Mouse (Mus musculus): ENCODE data around the gene Smg5. TPM values are rescaled to one million over a fixed set of nuclear protein-coding genes. Genes with fewer than 3 reads are reported as not detected.
"Not testable (repeated sequence)": the region's sequence is repeated elsewhere in the genome, so short reads cannot be mapped to it uniquely, and the experiment has no call there.

The Smg5 gene
- 10 to 100 TPM; 48.2 to 66.6 (median 55.9) TPM for total RNA-seq (2022)

DNA sequence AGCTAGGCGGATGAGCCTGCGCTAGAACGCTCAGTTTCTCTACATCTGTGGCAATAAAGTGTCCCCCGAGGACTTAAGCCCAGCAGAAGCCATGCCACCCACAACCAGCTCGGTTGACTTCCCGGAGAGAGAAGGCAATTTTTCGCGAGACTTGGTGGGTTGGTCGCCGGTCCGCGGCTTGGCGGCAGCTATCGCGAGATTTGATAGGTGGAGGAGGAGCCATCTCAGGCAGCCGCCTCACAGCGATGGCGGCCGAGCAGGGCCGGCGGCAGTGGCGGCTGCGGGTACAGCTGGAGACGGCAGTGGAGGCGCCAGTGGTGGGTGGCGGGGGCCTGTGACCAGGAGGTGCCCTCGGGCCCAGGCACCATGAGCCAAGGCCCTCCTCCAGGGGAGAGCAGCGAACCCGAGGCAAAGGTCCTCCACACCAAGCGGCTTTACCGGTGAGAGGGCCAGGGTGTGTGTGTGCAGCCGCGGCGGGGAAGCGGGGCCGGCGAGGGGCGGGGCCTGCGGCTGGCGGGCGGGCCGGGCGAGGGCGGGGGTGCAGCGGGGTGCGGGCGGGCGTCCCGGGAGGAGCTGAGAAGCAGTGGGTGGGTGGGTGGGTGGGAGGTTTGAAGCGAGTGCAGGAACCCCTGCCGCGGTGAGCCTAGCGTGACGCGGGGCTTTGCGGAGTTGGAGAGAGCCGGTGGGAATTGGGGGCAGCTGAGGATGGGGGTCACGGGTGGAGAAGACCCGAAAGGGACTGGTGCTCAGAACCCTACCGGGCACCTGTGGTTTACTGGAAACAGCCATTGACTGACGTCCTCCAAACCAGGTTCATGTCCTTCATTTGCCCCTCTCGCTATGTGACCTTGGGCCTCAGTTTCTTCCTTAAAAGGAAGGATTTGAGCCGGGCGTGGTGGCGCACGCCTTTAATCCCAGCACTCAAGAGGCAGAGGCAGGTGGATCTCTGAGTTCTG, at the start of gene Smg5, which contains the start of gene Tmem79:
Gene Smg5, plus strand, starts transcription at position 203 of the 956 bp plus-strand sequence.
Gene Tmem79, minus strand, starts transcription at position 91 of the 956 bp plus-strand sequence.
- DNase-seq: peak; percentile 95

DNA sequence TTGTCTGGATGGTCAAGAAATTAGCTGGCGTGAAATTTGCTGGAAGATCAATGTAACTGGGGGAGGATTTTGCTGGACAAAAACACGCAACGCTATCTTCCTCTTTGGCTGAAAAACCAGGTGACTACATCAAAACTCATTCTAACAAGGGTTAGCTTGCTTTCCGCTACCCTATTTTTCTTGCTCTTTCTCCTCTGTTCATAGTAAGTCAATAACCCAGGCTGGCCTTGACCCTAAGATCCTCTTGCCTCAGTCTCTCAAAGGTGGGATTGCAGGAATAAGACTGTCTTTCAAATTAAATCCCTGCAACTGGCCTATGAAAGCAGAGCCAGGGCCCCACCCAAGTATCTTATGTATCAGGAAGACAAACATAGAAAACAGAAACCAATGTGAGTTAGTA, 49.0 kb upstream of the Smg5 start, which contains the start of gene Gm38392:
Gene Gm38392, minus strand, starts transcription at position 101 of the 400 bp plus-strand sequence.
- no peak for DNase-seq

DNA sequence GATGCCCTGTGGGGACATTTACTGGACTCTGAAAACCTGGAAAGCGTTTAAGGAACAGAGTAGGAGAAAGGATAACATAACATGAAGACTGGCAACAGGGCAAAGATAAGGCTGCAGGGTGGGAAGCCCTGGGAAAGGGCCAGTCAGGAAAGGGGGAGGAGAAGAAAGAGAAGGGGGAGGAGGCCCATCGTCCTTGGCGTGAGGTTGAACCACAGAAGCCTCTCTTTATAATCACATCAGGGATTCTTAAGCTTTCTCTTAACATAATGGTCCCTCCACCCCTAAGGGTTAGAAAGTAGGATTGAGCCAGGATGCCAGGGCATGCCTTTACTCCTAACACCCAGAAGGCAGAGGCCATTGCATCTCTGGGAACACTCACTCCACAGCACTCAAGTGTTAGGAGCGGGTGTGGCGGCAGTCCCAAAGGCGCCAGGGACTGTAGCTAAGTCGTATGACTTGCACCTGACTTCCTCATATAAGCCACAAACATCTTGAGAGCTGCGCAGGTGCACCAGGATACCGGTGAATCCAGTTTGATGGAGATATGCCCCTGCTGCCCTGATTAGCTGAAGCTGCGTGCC, 47.8 kb upstream of the Smg5 start:
- DNase-seq: not testable (repeated sequence)

DNA sequence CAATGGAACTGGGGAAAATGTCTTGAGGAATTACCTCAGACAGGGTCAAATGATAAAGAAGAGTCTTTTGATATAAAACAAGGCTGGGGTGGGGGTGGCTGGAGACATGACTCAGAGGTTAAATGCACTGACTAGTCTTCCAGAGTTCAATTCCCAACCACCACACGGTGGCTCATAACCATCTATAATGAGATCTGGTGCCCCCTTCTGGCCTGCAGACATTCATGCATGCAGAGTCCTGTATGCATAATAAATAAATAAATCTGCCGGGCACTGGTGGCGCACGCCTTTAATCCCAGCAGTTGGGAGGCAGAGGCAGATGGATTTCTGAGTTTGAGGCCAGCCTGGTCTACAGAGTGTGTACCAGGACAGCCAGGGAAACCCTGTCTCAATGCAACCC, 44.1 kb upstream of the Smg5 start:
- peak; percentile 25 for DNase-seq

DNA sequence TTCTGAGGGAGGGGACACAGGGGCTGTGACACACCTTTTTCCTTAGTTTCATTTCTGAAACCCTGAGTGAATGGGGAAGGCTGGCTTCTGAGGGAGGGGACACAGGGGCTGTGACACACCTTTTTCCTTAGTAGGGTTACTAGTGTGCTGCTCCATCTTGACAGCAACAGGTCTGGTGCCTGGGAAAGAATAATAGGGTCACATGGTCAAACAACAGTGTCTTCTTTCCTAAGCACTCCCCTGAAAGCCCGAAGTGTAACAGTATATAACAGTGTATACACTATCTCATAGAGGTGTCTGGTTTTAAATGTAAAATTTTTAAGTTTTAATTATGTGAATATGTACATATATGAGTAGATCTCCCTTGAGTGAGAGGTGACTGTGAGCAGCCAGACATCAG, 40.8 kb upstream of the Smg5 start:
- DNase-seq: not testable (repeated sequence)

DNA sequence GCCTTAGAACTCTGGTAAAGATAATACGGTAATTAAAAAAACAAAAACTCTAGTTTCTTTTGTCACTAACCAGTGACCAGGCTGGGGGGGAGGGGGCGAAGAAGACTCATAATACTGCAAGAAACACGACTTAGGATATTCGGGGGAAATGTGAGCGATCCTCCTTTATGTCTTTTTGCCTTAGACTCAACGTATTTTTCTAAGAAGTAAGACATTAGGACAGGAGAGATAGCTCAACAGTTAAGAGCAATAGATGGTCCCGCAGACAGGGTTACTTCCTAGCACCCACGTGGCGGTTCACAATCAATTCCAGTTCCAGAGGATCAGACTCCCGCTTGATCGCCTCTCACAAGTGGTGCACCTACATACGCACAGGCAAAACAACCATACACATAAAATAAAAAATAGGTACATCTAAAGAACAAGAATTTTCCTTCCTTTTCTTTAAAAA, 39.9 kb upstream of the Smg5 start:
- no peak for DNase-seq

DNA sequence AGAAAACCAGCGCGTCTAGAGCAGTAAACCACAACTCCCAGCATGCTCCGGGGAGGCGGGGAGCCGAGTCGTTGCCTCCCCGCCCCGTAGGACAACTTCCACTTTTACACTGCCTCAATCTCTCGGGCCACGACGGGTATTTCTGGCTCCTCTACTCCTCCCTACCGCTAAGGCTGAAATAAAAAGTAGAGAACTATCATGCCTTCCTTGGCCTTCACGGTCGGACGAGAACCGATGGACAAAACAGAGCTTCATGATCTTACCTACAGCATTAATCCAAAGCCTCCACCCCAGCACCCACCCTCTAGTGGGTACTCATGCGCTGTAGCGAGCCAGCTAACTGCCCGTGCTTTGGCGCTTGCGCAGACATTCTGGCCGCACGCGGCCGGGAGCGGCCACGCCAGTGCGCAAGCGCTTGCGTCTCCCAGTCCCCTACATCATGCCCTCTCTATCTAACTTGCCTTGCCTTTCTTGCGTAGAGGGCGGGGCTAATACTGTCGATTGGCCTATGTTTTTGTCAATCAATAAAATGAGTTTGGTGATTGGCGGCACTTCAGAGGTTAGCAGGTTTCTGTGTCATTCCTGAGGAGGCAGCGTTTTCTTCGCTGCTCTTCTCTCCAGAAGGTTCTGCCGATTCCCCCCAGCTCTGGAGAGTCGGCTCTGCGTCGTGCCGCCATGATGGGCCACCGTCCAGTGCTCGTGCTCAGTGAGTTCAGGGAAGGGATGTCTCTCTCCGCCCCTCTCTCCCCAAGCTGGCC, 39.3 kb upstream of the Smg5 start, which contains the start of the genes Tsacc and Cct3:
Gene Tsacc, minus strand, starts transcription at position 439 of the 758 bp plus-strand sequence.
Gene Cct3, plus strand, starts transcription at position 556 of the 758 bp plus-strand sequence.
- peak; percentile 95 for DNase-seq

DNA sequence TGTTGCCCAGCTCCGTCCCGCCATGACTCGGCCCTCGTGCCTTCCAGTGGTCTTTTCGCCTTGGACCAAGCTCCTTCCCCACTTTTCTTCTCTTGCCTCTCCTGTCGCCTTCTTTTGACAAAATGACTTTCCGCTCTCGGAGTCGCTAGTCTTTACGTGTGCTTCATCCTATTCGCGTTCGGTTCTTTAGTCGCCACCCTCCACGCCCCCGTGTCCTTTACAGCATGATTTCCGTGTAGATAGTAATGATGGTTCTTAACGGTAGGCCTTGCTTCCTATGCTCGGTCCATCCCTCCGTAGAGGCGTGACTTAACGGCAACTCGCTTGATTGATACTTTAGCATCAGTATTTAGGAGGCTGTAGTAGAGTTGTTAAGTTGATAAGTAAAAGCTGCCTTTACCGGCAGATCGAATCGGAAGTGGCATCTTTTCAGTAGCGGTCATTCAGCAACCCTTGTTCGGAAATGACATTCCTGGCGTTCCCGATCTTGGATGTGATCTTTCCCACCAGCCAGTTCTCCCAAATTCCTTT, 38.7 kb upstream of the Smg5 start:
- DNase-seq: no peak

DNA sequence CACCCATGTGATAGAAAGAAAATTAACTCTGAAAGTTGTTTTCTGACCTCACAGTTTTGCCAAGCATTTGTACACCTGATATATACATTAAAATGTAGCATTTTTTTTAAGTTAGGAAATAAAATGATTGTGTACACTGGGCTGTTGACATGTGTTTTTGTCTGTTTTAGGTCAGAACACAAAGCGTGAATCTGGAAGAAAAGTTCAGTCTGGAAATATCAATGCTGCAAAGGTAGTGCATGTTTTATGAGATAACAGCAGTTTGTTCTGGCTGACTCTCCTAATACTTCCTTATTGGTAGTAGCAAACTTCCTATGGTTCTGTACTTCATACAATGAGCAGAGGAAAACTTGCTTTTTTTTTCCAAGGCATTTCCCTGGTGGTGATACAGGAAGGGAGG, 36.9 kb upstream of the Smg5 start:
- DNase-seq: no peak

DNA sequence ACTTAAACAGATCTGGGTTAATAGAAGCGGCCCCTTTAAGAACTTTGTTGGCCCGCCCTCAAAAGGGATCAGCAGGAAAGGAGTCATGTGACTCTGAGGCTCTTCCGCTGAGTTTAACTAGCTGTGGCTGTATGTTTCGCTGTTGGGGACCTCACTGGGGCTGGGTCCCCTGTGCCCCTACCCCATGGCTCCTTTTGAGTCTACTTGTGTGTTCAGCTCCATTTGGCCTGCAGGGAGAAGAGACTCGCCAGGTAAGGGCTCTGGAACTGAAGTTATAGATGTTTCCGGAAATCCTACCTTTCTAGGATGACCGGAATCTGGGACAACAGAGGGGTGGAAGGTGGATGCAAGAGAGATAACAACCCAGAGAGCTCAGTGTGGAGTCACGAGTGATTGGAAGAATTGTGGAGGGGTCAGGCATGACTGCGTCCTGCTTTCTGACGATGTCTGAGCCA, 11.1 kb upstream of the Smg5 start, which contains the start of gene Glmp:
Gene Glmp, plus strand, starts transcription at position 73 of the 455 bp plus-strand sequence.
- DNase-seq: peak; percentile 39

DNA sequence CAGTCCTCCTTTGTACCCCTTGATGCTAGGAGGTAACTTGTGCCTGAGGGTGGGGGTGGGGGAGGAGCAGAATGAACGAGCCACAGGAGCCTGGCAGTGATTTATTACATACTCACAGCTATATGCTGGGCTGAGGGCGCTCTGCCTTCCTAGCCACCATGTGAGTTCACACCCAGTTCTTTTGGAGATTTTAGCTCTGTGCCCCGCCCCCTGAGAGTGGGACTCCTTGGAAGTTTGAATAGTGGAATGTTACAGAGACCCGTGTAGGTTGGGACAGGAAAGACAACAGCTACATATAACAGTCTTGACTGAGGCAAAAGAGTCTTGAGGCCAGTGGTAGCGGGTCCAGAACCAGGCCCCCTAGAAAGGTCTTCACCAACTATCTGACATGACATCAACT, 7.1 kb upstream of the Smg5 start:
- DNase-seq: no peak

DNA sequence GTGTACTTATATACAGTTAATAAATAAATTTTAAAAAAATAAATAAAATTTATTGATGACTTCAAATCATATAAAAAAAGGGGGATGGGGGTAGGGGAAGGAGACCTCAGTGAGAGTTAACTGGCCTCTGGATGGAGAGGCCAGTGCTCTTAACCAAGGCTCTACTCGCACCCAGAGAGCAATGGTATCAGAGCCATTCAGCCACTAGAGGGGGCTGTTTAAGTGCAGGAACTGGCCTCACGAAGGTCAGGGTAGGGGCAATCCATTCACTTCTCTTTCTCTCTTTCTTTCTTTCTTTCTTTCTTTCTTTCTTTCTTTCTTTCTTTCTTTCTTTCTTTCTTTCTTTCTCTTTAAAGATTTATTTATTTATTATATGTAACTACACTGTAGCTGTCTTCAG, 4.8 kb upstream of the Smg5 start:
- DNase-seq: no peak

DNA sequence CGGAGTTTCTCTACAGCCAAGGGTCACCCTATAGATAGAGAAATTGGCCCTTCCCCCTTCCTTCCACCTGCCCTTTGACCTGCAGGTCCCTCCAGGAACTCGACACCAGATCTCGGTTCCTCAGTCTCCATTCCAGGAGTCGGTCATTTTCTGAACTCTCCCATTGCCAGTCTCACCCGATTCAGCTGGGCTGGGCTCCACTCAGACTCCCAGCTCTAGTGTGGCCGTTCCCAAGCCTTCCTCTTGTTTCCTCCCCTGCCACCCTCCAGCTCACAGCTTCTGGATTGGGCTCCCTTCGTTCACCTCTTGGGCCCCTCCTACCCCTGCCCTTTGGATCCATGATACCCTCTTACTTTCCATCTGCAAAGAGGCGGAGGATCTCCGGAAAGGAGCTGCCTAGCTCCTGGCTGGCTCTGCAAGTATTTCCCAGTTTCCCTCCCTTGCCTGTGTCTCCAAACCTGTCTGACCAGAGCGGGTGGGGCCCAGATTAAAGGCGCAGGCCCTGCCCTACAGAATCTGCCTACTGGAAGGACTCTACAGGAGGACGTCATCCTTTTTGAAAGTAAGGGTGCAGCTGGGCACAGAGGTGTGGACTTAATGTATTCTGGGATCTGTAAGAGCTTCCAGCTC, 1.9 kb upstream of the Smg5 start:
- DNase-seq: no peak

DNA sequence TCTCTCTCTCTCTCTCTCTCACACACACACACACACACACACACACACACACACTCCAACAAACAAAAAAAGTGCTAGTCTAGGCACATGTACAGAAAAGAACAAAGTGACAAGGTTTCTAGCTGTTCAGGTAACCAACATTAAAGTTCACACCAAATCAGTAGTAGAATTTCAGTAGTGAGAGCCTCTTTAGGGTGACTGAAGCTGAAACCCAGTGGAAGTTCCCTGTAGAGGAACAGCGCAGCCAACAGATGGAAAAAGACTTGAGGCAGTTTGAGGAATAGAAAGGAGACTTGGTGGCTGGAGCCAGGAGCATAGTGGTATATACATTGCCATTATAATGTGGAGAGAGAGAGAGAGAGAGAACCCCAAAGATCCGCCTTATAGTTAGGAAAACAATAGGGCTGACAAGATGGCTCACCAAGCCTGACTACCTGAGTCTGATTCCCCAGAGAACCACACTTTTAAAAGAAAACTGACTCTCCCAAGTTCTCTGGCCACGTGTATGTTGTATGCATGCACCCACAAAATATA, 1.1 kb upstream of the Smg5 start:
- DNase-seq: no peak

DNA sequence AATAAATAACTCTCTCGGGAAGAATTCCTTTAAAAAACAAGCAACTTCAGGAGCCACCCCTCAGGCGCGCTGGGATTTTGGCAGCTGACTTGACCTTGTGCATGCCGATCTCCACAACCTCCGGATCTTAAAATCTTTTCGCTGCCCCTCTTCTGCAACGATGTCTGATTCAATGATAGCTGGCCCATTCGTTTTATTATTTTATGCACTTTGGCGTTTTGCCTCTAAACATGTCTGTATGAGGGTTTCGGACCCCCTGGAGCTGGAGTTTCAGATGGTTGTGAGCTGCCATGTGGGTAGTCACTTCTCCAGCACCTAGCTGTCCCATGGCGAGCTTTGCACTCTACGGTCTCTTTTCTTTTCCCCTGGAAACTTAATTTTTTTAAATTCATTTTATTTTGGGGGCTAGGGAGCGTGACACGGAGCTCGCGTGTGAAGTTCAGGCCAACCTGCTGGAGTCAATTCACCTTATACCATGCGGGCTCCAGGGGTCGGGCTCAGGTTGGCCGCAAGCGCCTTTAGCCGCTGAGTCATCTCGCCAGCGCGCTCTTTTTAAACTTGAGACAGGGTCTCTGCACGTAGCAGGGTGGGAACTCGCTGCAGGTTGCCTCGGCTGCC, 515 bp upstream of the Smg5 start:
- DNase-seq: no peak

DNA sequence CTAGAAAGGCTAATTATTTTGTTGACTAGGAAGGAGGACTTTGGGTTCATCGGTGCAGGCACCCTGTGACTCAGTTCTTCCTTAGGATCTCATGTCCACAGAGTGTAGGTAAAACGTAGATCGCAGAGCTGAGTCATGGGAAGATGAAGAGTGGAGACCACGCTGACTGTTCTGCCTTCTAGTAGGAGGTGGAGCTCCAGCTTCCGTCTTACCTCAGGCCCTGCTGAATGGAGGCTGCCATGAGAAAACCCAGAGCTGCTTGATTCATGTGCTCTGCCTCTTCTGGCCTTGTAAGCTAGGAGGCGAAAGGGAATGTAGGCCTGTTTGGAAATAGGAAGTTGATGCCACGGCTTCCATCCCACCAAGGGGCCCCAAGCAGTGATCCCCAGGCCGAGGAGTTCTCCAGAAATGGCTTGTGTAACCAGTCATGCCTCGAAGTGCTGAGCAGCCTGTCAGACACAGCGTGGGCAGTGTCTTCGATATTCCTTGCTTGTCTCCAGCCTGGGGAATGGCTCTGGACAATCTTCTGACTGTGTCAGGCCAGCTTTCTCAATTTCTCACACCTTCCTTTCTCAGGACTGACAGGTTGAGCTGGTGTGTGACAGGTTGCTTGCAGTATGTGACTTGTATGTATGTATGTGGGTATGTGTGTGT, 1.4 kb downstream of the Smg5 start:
- DNase-seq: no peak

DNA sequence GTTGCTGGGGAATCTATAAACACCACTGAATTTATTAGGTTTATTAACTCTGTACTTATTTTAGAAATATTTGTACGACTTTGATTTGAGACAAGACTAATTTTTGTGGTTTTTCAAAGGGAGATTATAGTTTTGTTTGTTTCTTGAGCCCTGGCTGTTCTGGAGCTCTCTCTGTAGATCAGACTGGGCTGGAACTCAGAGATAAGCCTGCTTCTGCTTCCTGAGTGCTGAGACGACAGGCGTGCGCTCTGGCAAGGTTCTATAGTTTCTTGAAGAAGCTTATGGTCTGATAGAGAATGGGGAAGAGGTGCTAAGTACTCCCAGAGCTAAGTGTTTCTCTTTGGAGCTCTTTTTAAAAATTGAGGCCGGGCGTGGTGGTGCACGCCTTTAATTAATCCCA, 2.3 kb downstream of the Smg5 start:
- DNase-seq: no peak

DNA sequence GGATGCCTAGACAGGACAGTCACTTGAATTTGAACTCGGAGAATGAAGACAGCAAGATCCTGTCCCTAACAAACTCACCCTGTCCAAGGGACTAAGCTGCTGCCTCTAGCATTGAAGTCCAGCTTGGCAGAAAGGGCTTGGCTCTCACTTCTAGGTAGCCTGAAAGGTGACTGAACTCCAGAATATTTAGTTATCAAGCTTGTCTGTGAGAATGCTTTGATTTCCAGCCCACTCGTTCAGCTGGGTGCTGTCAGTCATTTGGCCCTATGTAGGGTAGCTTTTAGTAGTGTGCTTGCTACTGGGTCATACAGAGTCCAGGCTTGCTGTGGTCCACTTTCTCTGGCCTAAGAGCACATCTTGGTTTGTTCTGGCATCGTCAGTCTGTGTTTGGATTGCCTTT, 2.9 kb downstream of the Smg5 start:
- DNase-seq: no peak

DNA sequence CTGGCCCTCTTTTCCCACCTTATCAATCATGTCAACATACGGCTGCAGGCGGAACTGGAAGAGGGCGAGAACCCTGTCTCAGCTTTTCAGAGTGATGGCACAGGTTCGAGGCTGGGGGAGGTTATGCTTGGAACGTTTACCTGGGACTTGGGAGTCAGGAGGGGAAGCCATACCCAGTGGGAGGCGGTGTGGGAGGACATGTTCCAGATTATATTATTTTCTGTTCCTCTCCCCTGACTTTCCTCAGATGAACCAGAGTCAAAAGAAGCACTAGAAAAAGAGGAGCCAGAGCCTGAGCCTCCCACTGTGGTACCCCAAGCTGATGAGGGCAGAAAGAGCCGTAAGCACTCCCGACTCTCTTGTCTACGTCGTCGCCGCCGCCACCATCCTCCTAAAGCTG, 14.7 kb downstream of the Smg5 start:
- DNase-seq: no peak

DNA sequence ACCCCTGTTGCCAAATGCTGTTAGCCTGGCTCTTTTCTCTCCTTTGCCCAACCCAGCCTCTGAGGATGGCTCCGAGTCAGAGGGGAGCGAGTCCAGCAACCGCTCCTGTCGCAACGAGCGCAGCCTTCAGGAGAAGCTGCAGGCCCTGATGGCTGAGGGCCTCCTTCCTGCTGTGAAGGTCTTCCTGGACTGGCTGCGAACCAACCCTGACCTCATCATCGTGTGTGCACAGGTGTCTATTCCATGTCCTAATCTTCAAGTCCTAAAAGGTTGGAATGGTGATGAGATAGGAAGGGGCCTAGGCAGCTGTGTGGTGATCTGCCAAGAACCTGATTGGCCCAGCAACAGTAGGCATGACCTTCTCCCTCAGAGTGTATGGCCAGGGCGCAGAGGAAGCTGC, 16.8 kb downstream of the Smg5 start:
- no peak for DNase-seq

All from adrenal gland, adult 8-10 months (tissue).